Mouse (Mus musculus) c-Kit-positive CD71-positive TER-119-positive erythroid progenitor cells, embryonic 14.5 days (primary cell): ENCODE measurements around the gene Grid2.

Experiments used
- DNase-seq: peaks from one replicate; pipeline ENCODE4 v3.0.0-alpha.2; 2013; ENCODE audit warnings: low spot score

Gene Grid2

GRCm38 (mm10) chr6:64064704-64065103, 809.0 kb downstream of the Grid2 start:
- no peak for DNase-seq

- no peak for DNase-seq
Observed at GRCm38 (mm10) chr6:64073406-64073805, 817.7 kb downstream of the Grid2 start.

GRCm38 (mm10) chr6:64077911-64078310, 822.2 kb downstream of the Grid2 start:
- no peak for DNase-seq

GRCm38 (mm10) chr6:64098662-64099061, 843.0 kb downstream of the Grid2 start:
- DNase-seq: no peak

GRCm38 (mm10) chr6:64114594-64114993, 858.9 kb downstream of the Grid2 start:
- DNase-seq: no peak

GRCm38 (mm10) chr6:64136275-64136674, 880.6 kb downstream of the Grid2 start:
- DNase-seq: no peak

GRCm38 (mm10) chr6:64148613-64149012, 892.9 kb downstream of the Grid2 start:
- no peak for DNase-seq

- DNase-seq: no peak
Observed at GRCm38 (mm10) chr6:64174995-64175612, 919.4 kb downstream of the Grid2 start.

GRCm38 (mm10) chr6:64193646-64194045, 938.0 kb downstream of the Grid2 start:
- DNase-seq: no peak

- no peak for DNase-seq
Observed at GRCm38 (mm10) chr6:64202396-64203122, 946.9 kb downstream of the Grid2 start.

- no peak for DNase-seq
Observed at GRCm38 (mm10) chr6:64236351-64236750, 980.7 kb downstream of the Grid2 start.

- no peak for DNase-seq
Observed at GRCm38 (mm10) chr6:64240526-64240925, 984.9 kb downstream of the Grid2 start.

- DNase-seq: no peak
Observed at GRCm38 (mm10) chr6:64245951-64246350, 990.3 kb downstream of the Grid2 start.

GRCm38 (mm10) chr6:64251041-64251440, 995.4 kb downstream of the Grid2 start:
- DNase-seq: no peak

GRCm38 (mm10) chr6:64263517-64263916, 1007.8 kb downstream of the Grid2 start:
- no peak for DNase-seq

GRCm38 (mm10) chr6:64264224-64264623, 1008.5 kb downstream of the Grid2 start:
- no peak for DNase-seq

- DNase-seq: no peak
Observed at GRCm38 (mm10) chr6:64274319-64275114, 1018.8 kb downstream of the Grid2 start.

GRCm38 (mm10) chr6:64279927-64280326, 1024.3 kb downstream of the Grid2 start:
- DNase-seq: no peak

- DNase-seq: no peak
Observed at GRCm38 (mm10) chr6:64293761-64294160, 1038.1 kb downstream of the Grid2 start.

- no peak for DNase-seq
Observed at GRCm38 (mm10) chr6:64297633-64298032, 1042.0 kb downstream of the Grid2 start.

GRCm38 (mm10) chr6:64304709-64305476, 1049.2 kb downstream of the Grid2 start:
- DNase-seq: no peak

- DNase-seq: no peak
Observed at GRCm38 (mm10) chr6:64308631-64309030, 1053.0 kb downstream of the Grid2 start.
